Mouse (Mus musculus) MEL (cell line): ENCODE results near the gene Asb3. TPM values are rescaled to one million over a fixed set of nuclear protein-coding genes. Genes with fewer than 3 reads are reported as not detected.

ENCODE experiments used
- DNase-seq: peaks from one replicate; pipeline ENCODE4 v3.0.0; 2011; ENCODE audit warnings: low read depth, low spot score
- H3K27ac ChIP-seq: 2 replicates; pipeline ENCODE4 v1.5.1; 2012; ENCODE audit warnings: low read depth, mild to moderate bottlenecking, control low read depth, low read length, moderate library complexity; ENCODE audit not compliant: control insufficient read depth
- H3K27me3 ChIP-seq, 2 experiments: fragments of 150-350 bp in 1 of 2; sonication (generic) in 1 of 2; 2 replicates each; pipeline ENCODE4 v1.6.1; 2012; ENCODE audit warnings: low read length in 2 of 2, mild to moderate bottlenecking in 2 of 2, improper control_type of control experiment in 1 of 2, moderate library complexity in 1 of 2; ENCODE audit not compliant: insufficient read depth in 2 of 2, control insufficient read depth in 1 of 2
- H3K36me3 ChIP-seq, 2 experiments: 2 replicates each; pipeline ENCODE4 v1.6.1; 2012 to 2014; ENCODE audit warnings: low read length in 2 of 2, improper control_type of control experiment in 1 of 2, inconsistent platforms in 1 of 2, mild to moderate bottlenecking in 1 of 2; ENCODE audit not compliant: insufficient read depth in 2 of 2, control insufficient read depth in 1 of 2
- H3K4me1 ChIP-seq, 2 experiments: fragments of 150-350 bp in 1 of 2; sonication (generic) in 1 of 2; 2 replicates each; pipeline ENCODE4 v1.6.1; 2012; ENCODE audit warnings: low read length in 2 of 2, improper control_type of control experiment in 1 of 2, mild to moderate bottlenecking in 1 of 2; ENCODE audit not compliant: insufficient read depth in 2 of 2, control insufficient read depth in 1 of 2
- H3K4me3 ChIP-seq, 2 experiments: fragments of 150-350 bp in 1 of 2; sonication (generic) in 1 of 2; 2 replicates each; pipeline ENCODE4 v1.5.1; 2012; ENCODE audit warnings: low read depth in 2 of 2, low read length in 2 of 2, mild to moderate bottlenecking in 2 of 2, moderate library complexity in 2 of 2, control low read depth in 1 of 2, improper control_type of control experiment in 1 of 2; ENCODE audit not compliant: control insufficient read depth in 1 of 2, insufficient read depth in 1 of 2
- H3K79me2 ChIP-seq: 2 replicates; pipeline ENCODE4 v1.6.1; 2012; ENCODE audit warnings: mild to moderate bottlenecking, low read length, moderate library complexity; ENCODE audit not compliant: control insufficient read depth, poor library complexity, insufficient read depth
- H3K9ac ChIP-seq: 2 replicates; pipeline ENCODE4 v1.6.1; 2012; ENCODE audit warnings: low read depth, mild to moderate bottlenecking, control low read depth, low read length, moderate library complexity; ENCODE audit not compliant: control insufficient read depth, poor library complexity, severe bottlenecking
- H3K9me3 ChIP-seq: fragments of 150-350 bp; sonication (generic); replicated peaks from 2 replicates; pipeline ENCODE4 v1.6.1; 2012; ENCODE audit warnings: mild to moderate bottlenecking, low read length, improper control_type of control experiment, moderate library complexity; ENCODE audit not compliant: insufficient read depth
- CHD1 ChIP-seq: IDR thresholded peaks from 2 replicates; pipeline ENCODE4 v1.6.1; 2012; ENCODE audit warnings: low read depth, mild to moderate bottlenecking, inconsistent platforms, low read length, improper control_type of control experiment
- CHD2 ChIP-seq: IDR thresholded peaks from 2 replicates; pipeline ENCODE4 v1.6.1; 2011; ENCODE audit warnings: low read length, improper control_type of control experiment
- CTCF ChIP-seq, 3 experiments: IDR thresholded peaks in 2 of 3; conservative IDR thresholded peaks in 1 of 3; 2 replicates each; pipeline ENCODE4 v1.5.1; 2011 to 2012; ENCODE audit warnings: low read length in 3 of 3, low read depth in 2 of 3, mild to moderate bottlenecking in 2 of 3, improper control_type of control experiment in 1 of 3, inconsistent platforms in 1 of 3, mixed read lengths in 1 of 3, moderate library complexity in 1 of 3; ENCODE audit not compliant: control insufficient read depth in 1 of 3, insufficient read depth in 1 of 3, poor library complexity in 1 of 3, severe bottlenecking in 1 of 3
- E2F4 ChIP-seq: IDR thresholded peaks from 2 replicates; pipeline ENCODE4 v1.6.1; 2011; ENCODE audit warnings: low read depth, low read length, improper control_type of control experiment, borderline replicate concordance
- ELF1 ChIP-seq: IDR thresholded peaks from 2 replicates; pipeline ENCODE4 v1.6.1; 2014; ENCODE audit warnings: low read depth, mild to moderate bottlenecking, inconsistent platforms, low read length, improper control_type of control experiment, moderate library complexity
- EP300 ChIP-seq, 2 experiments: IDR thresholded peaks; 2 replicates each; pipeline ENCODE4 v1.6.1; 2011; ENCODE audit warnings: improper control_type of control experiment in 2 of 2, low read length in 2 of 2, low read depth in 1 of 2, mild to moderate bottlenecking in 1 of 2
- ETS1 ChIP-seq: IDR thresholded peaks from 2 replicates; pipeline ENCODE4 v1.6.1; 2012; ENCODE audit warnings: low read depth, mild to moderate bottlenecking, inconsistent platforms, low read length, improper control_type of control experiment, moderate library complexity
- GABPA ChIP-seq: IDR thresholded peaks from 2 replicates; pipeline ENCODE4 v1.6.1; 2012; ENCODE audit warnings: low read depth, mild to moderate bottlenecking, inconsistent platforms, low read length, improper control_type of control experiment, moderate library complexity
- GATA1 ChIP-seq: IDR thresholded peaks from 2 replicates; pipeline ENCODE4 v1.6.1; 2011; ENCODE audit warnings: low read depth, low read length, improper control_type of control experiment
- HCFC1 ChIP-seq: IDR thresholded peaks from 2 replicates; pipeline ENCODE4 v1.6.1; 2012; ENCODE audit warnings: low read depth, mild to moderate bottlenecking, inconsistent platforms, low read length, improper control_type of control experiment, moderate library complexity
- JUND ChIP-seq: IDR thresholded peaks from 2 replicates; pipeline ENCODE4 v1.6.1; 2011; ENCODE audit warnings: low read depth, mild to moderate bottlenecking, improper control_type of control experiment, low read length
- KAT2A ChIP-seq: conservative IDR thresholded peaks from 2 replicates; pipeline ENCODE4 v1.6.1; 2012; ENCODE audit warnings: low read depth, low read length, improper control_type of control experiment, inconsistent platforms
- MAZ ChIP-seq: IDR thresholded peaks from 2 replicates; pipeline ENCODE4 v1.6.1; 2012; ENCODE audit warnings: low read depth, mild to moderate bottlenecking, inconsistent platforms, low read length, improper control_type of control experiment
- MEF2A ChIP-seq: IDR thresholded peaks from 2 replicates; pipeline ENCODE4 v1.6.1; 2014; ENCODE audit warnings: low read depth, mild to moderate bottlenecking, inconsistent platforms, low read length, improper control_type of control experiment; ENCODE audit not compliant: poor library complexity, insufficient replicate concordance, severe bottlenecking; ENCODE audit errors: extremely low read depth
- MYB ChIP-seq: IDR thresholded peaks from 2 replicates; pipeline ENCODE4 v1.6.1; 2011; ENCODE audit warnings: mild to moderate bottlenecking, low read depth, low read length, improper control_type of control experiment
- MYC ChIP-seq: IDR thresholded peaks from 2 replicates; pipeline ENCODE4 v1.6.1; 2011; ENCODE audit warnings: low read depth, mild to moderate bottlenecking, low read length, improper control_type of control experiment, moderate library complexity
- NELFE ChIP-seq: IDR thresholded peaks from 2 replicates; pipeline ENCODE4 v1.6.1; 2011; ENCODE audit warnings: low read depth, low read length, improper control_type of control experiment
- NRF1 ChIP-seq: IDR thresholded peaks from 2 replicates; pipeline ENCODE4 v1.6.1; 2014; ENCODE audit warnings: low read depth, mild to moderate bottlenecking, inconsistent platforms, low read length, improper control_type of control experiment, moderate library complexity; ENCODE audit not compliant: poor library complexity, insufficient read depth, severe bottlenecking
- POLR2A ChIP-seq, 2 experiments: IDR thresholded peaks; 2 replicates each; pipeline ENCODE4 v1.6.1; 2011 to 2012; ENCODE audit warnings: low read length in 2 of 2, mild to moderate bottlenecking in 2 of 2, control low read depth in 1 of 2, improper control_type of control experiment in 1 of 2, low read depth in 1 of 2, moderate library complexity in 1 of 2; ENCODE audit not compliant: control insufficient read depth in 1 of 2, insufficient read depth in 1 of 2, poor library complexity in 1 of 2
- POLR2AphosphoS2 ChIP-seq: IDR thresholded peaks from 2 replicates; pipeline ENCODE4 v1.6.1; 2011; ENCODE audit warnings: low read length, improper control_type of control experiment
- RAD21 ChIP-seq: IDR thresholded peaks from 2 replicates; pipeline ENCODE4 v1.6.1; 2011; ENCODE audit warnings: mild to moderate bottlenecking, low read depth, low read length, improper control_type of control experiment
- SIN3A ChIP-seq: IDR thresholded peaks from 2 replicates; pipeline ENCODE4 v1.6.1; 2012; ENCODE audit warnings: low read length, improper control_type of control experiment, inconsistent platforms
- SMC3 ChIP-seq: IDR thresholded peaks from 2 replicates; pipeline ENCODE4 v1.6.1; 2011; ENCODE audit warnings: low read depth, low read length, improper control_type of control experiment
- TAL1 ChIP-seq: IDR thresholded peaks from 2 replicates; pipeline ENCODE4 v1.6.1; 2012; ENCODE audit warnings: mild to moderate bottlenecking, inconsistent platforms, low read length, moderate library complexity, mixed read lengths
- TBP ChIP-seq: IDR thresholded peaks from 2 replicates; pipeline ENCODE4 v1.8.0; 2011; ENCODE audit warnings: low read depth, low read length, improper control_type of control experiment
- TCF12 ChIP-seq: IDR thresholded peaks from 2 replicates; pipeline ENCODE4 v1.6.1; 2014; ENCODE audit warnings: low read depth, mild to moderate bottlenecking, inconsistent platforms, low read length, improper control_type of control experiment, moderate library complexity
- UBTF ChIP-seq: IDR thresholded peaks from 2 replicates; pipeline ENCODE4 v1.6.1; 2012; ENCODE audit warnings: low read depth, mild to moderate bottlenecking, inconsistent platforms, low read length, improper control_type of control experiment, moderate library complexity, borderline replicate concordance; ENCODE audit not compliant: insufficient read depth
- USF1 ChIP-seq: IDR thresholded peaks from 2 replicates; pipeline ENCODE4 v1.6.1; 2014; ENCODE audit warnings: low read depth, mild to moderate bottlenecking, inconsistent platforms, low read length, improper control_type of control experiment, moderate library complexity
- USF2 ChIP-seq, 2 experiments: IDR thresholded peaks; 2 replicates each; pipeline ENCODE4 v1.6.1; 2011 to 2012; ENCODE audit warnings: improper control_type of control experiment in 2 of 2, low read length in 2 of 2, borderline replicate concordance in 1 of 2, inconsistent platforms in 1 of 2, low read depth in 1 of 2, mild to moderate bottlenecking in 1 of 2; ENCODE audit not compliant: insufficient read depth in 1 of 2
- ZC3H11A ChIP-seq: IDR thresholded peaks from 2 replicates; pipeline ENCODE4 v1.6.1; 2012; ENCODE audit warnings: low read depth, mild to moderate bottlenecking, inconsistent platforms, low read length, improper control_type of control experiment
- ZMIZ1 ChIP-seq: IDR thresholded peaks from 2 replicates; pipeline ENCODE4 v1.6.1; 2012; ENCODE audit warnings: low read depth, mild to moderate bottlenecking, inconsistent platforms, low read length, improper control_type of control experiment, moderate library complexity
- ZNF384 ChIP-seq: IDR thresholded peaks from 2 replicates; pipeline ENCODE4 v1.6.1; 2012; ENCODE audit warnings: low read depth, mild to moderate bottlenecking, inconsistent platforms, low read length, improper control_type of control experiment
- polyA plus RNA-seq, 2 experiments: library from polyadenylated mRNA; stranded (reverse) in 1 of 2; unstranded in 1 of 2; fragments of >175 nt in 1 of 2; fragments of >200 nt in 1 of 2; gene quantifications; 2 replicates each; pipeline versions ENCODE4 v1.2.1 to v1.2.4; 2012; ENCODE audit warnings: low replicate concordance in 2 of 2, low read depth in 1 of 2; ENCODE audit not compliant: insufficient read length in 2 of 2, insufficient read depth in 1 of 2, missing spikeins in 1 of 2
- total RNA-seq: library from RNA; depleted of rRNA; stranded (reverse); fragments of 300-350 nt; gene quantifications from 2 replicates; pipeline ENCODE4 v1.2.3, GENCODE M21; 2012

Asb3 gene
- total and polyA plus RNA-seq, 3 experiments, result 7.9 to 14.3 TPM; not detected in 1

DNA sequence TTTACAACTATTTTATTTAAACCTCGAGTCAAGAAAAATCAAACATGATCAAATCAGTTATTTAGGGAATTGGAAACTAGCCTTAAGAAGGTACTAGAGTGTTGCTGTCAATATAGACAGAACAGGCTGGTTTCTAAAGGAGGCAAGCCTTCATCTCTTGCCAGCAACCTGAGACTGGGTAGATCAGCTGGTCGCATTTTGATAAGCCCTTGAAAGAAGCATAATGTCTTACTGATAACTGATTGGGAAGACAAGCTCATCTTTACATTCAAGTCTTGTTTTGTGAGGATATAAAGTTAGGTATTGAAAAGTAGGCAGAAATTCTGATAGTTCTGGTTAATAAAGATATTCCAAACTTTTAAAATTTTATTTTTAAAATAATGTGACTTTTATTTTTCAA lies 217.0 kb downstream of the Asb3 start:
- DNase-seq, result peak; percentile 37
- H3K36me3 ChIP-seq, result peaks cover 0 to 4% of the 10 kb centered on the region in 2 experiments; a peak in 2 of 4 replicates
- TF ChIP-seq CTCF (IDR thresholded peaks at IDR 0.05 in 2 of 3, conservative IDR thresholded peaks at IDR 0.05 in 1 of 3; ENCODE audit: control insufficient read depth in 1 of 3, insufficient read depth in 1 of 3, low read depth in 2 of 3, low read length in 3 of 3, poor library complexity in 1 of 3, severe bottlenecking in 1 of 3) (no peak), USF1 (peak; percentile 49; the same call in 1 of the 2 replicates), GATA1 (peak; percentile 78), NRF1 (no peak), EP300 (IDR thresholded peaks at IDR 0.05; ENCODE audit: low read depth in 1 of 2, low read length in 2 of 2) (peak; percentile 55 to 69; a peak in 3 of 4 replicates), ETS1 (peak; percentile 83), TBP (no peak), TCF12 (peak; percentile 70), CHD2 (no peak), KAT2A (no peak)
- no peak overlapping the region for H3K27ac ChIP-seq
- peaks cover 2 to 4% of the 10 kb centered on the region in 2 experiments; a peak in 2 of 4 replicates for H3K4me1 ChIP-seq
- H3K27me3 ChIP-seq, result no peaks in the 10 kb centered on the region
- H3K4me3 ChIP-seq, result no peak overlapping the region
- H3K9ac ChIP-seq, result no peak overlapping the region
- no peaks in the 10 kb centered on the region for H3K79me2 ChIP-seq
- H3K9me3 ChIP-seq, result no peaks in the 10 kb centered on the region

GRCm38 (mm10) chr11:31105364-31105763 lies 220.1 kb downstream of the Asb3 start:
- Histone ChIP-seq H3K36me3 (peaks cover 0 to 4% of the 10 kb centered on the region in 2 experiments; a peak in 2 of 4 replicates), H3K27ac (no peak overlapping the region), H3K9me3 (no peaks in the 10 kb centered on the region), H3K9ac (no peak overlapping the region), H3K27me3 (no peaks in the 10 kb centered on the region), H3K4me1 (peaks cover 2 to 4% of the 10 kb centered on the region in 2 experiments; a peak in 2 of 4 replicates), H3K4me3 (no peak overlapping the region), H3K79me2 (no peaks in the 10 kb centered on the region)
- peak; percentile 61 for DNase-seq
- TF ChIP-seq UBTF (no peak), TAL1 (peak; percentile 53; the same call in 1 of the 2 replicates), JUND (no peak), TCF12 (peak; percentile 85), NELFE (no peak), E2F4 (no peak), USF1 (no peak), ZC3H11A (no peak), SMC3 (no peak), EP300 (IDR thresholded peaks at IDR 0.05; ENCODE audit: low read depth in 1 of 2, low read length in 2 of 2) (peak; percentile 66 to 81), MAZ (no peak), RAD21 (no peak), GABPA (no peak), SIN3A (no peak), NRF1 (no peak), CHD1 (no peak), MYB (peak; percentile 53; the same call in 1 of the 2 replicates), MEF2A (no peak), HCFC1 (no peak), POLR2AphosphoS2 (no peak), POLR2A (IDR thresholded peaks at IDR 0.05; ENCODE audit: control insufficient read depth in 1 of 2, insufficient read depth in 1 of 2, low read depth in 1 of 2, low read length in 2 of 2, poor library complexity in 1 of 2) (no peak), ZMIZ1 (no peak), MYC (no peak), USF2 (IDR thresholded peaks at IDR 0.05; ENCODE audit: borderline replicate concordance in 1 of 2, insufficient read depth in 1 of 2, low read depth in 1 of 2, low read length in 2 of 2) (no peak), ELF1 (no peak), ZNF384 (no peak)
